Mouse (Mus musculus) cortical plate, adult 2 months (tissue): ENCODE measurements at regions not wholly inside any gene's neighbourhood (a gene's known extent, or its start where the extent isn't known, plus 50 kb on each side); places are given as distances from the start of the nearest gene placed in this dataset.

Source experiments
- H3K27ac ChIP-seq: fragments of 200-500 bp; 2 replicates; pipeline ENCODE4 v1.5.1; 2012; ENCODE audit warnings: low read length, control low read depth, inconsistent platforms; ENCODE audit not compliant: insufficient read depth
- H3K4me1 ChIP-seq: fragments of 200-500 bp; 2 replicates; pipeline ENCODE4 v1.6.1; 2011; ENCODE audit warnings: low read length; ENCODE audit not compliant: control insufficient read depth, insufficient read depth
- H3K4me3 ChIP-seq: fragments of 200-500 bp; 2 replicates; pipeline ENCODE4 v1.5.1; 2011; ENCODE audit warnings: mild to moderate bottlenecking, low read length, control low read depth; ENCODE audit not compliant: insufficient read depth
- CTCF ChIP-seq: fragments of 200-500 bp; IDR thresholded peaks from 2 replicates; pipeline ENCODE4 v1.5.1; 2011; ENCODE audit warnings: mild to moderate bottlenecking, control low read depth, low read length; ENCODE audit not compliant: insufficient read depth; ENCODE audit errors: extremely low read depth
- POLR2A ChIP-seq: fragments of 200-500 bp; IDR thresholded peaks from 2 replicates; pipeline ENCODE4 v1.6.1; 2011; ENCODE audit warnings: mild to moderate bottlenecking, low read length, control low read depth; ENCODE audit not compliant: insufficient read depth; ENCODE audit errors: extremely low read depth

- Histone ChIP-seq H3K27ac (no peak overlapping the region), H3K4me3 (no peak overlapping the region), H3K4me1 (no peaks in the 10 kb centered on the region)
- TF ChIP-seq CTCF (no peak), POLR2A (no peak)
Measured at GRCm38 (mm10) chr2:180404168-180404567, 51.9 kb upstream of the Slco4a1 start.

GRCm38 (mm10) chr2:180403621-180404020, 52.4 kb upstream of the Slco4a1 start:
- TF ChIP-seq CTCF, result no peak
- TF ChIP-seq POLR2A, result no peak
- no peaks in the 10 kb centered on the region for H3K4me1 ChIP-seq
- no peak overlapping the region for H3K27ac ChIP-seq
- H3K4me3 ChIP-seq, result no peak overlapping the region

GRCm38 (mm10) chr2:180402851-180403459, 53.1 kb upstream of the Slco4a1 start:
- Histone ChIP-seq H3K4me1 (no peaks in the 10 kb centered on the region), H3K27ac (no peak overlapping the region), H3K4me3 (no peak overlapping the region)
- TF ChIP-seq POLR2A (no peak), CTCF (no peak)

- TF ChIP-seq POLR2A (no peak), CTCF (no peak)
- no peak overlapping the region for H3K27ac ChIP-seq
- H3K4me1 ChIP-seq, result no peaks in the 10 kb centered on the region
- H3K4me3 ChIP-seq, result no peak overlapping the region
Measured at GRCm38 (mm10) chr2:180402433-180402832, 53.6 kb upstream of the Slco4a1 start.

GRCm38 (mm10) chr2:180401409-180402391, 54.3 kb upstream of the Slco4a1 start:
- H3K4me3 ChIP-seq, result no peak overlapping the region
- no peak overlapping the region for H3K27ac ChIP-seq
- no peaks in the 10 kb centered on the region for H3K4me1 ChIP-seq
- no peak for TF ChIP-seq CTCF

- H3K27ac ChIP-seq, result no peak overlapping the region
- no peak for TF ChIP-seq CTCF
- no peak for TF ChIP-seq POLR2A
Measured at GRCm38 (mm10) chr2:180400514-180401019, 55.5 kb upstream of the Slco4a1 start.

GRCm38 (mm10) chr2:180399651-180400513, 56.2 kb upstream of the Slco4a1 start:
- H3K4me3 ChIP-seq, result no peak overlapping the region
- no peaks in the 10 kb centered on the region for H3K4me1 ChIP-seq

More at GRCm38 (mm10) chr2:180400514-180401019, 55.5 kb upstream of the Slco4a1 start:
- H3K4me3 ChIP-seq, result no peak overlapping the region
- no peaks in the 10 kb centered on the region for H3K4me1 ChIP-seq

GRCm38 (mm10) chr2:180398851-180399447, 57.1 kb upstream of the Slco4a1 start:
- H3K27ac ChIP-seq, result no peak overlapping the region
- no peak overlapping the region for H3K4me3 ChIP-seq
- H3K4me1 ChIP-seq, result no peaks in the 10 kb centered on the region
- TF ChIP-seq CTCF (no peak), POLR2A (no peak)

More at GRCm38 (mm10) chr2:180399651-180400513, 56.2 kb upstream of the Slco4a1 start:
- H3K27ac ChIP-seq, result no peak overlapping the region
- TF ChIP-seq CTCF (no peak), POLR2A (no peak)

GRCm38 (mm10) chr2:180398481-180398754, 57.6 kb upstream of the Slco4a1 start:
- TF ChIP-seq POLR2A, result no peak
- no peak for TF ChIP-seq CTCF
- Histone ChIP-seq H3K27ac (no peak overlapping the region), H3K4me3 (no peak overlapping the region), H3K4me1 (no peaks in the 10 kb centered on the region)
